In genomic region chr17:34652546-34652945, GRCm38 (mm10) we compare ENCODE assay signal across 1 mouse cellular context.
TF ChIP-seq lines count a peak whose summit lies in the region.

No protein-coding gene starts in this region.

TF ChIP-seq in CH12.LX, 34 proteins besides CTCF, POLR2A, EP300 and RAD21:
- TF ChIP-seq JUND (conservative IDR thresholded peaks at IDR 0.05; ENCODE audit: low read depth, low read length) (no peak), POLR2AphosphoS2 (IDR thresholded peaks at IDR 0.05; ENCODE audit: low read depth, low read length) (0 out of 2 replicates have a peak, but pooled peaks have one; percentile 48)
